Mouse (Mus musculus) thymus, adult 2 months (tissue): ENCODE results near the gene Odf3b. TPM values are rescaled to one million over a fixed set of nuclear protein-coding genes. Genes with fewer than 3 reads are reported as not detected.

Experiments used
- DNase-seq: peaks from one replicate; pipeline ENCODE4 v3.0.0; 2021
- H3K27ac ChIP-seq: fragments of 200-500 bp; 2 replicates; pipeline ENCODE4 v1.5.1; 2012; ENCODE audit warnings: low read length, control low read depth; ENCODE audit not compliant: control insufficient read depth, insufficient read depth
- H3K27me3 ChIP-seq: fragments of 200-500 bp; 2 replicates; pipeline ENCODE4 v1.6.1; 2012; ENCODE audit warnings: mild to moderate bottlenecking, low read length, moderate library complexity, mixed read lengths; ENCODE audit not compliant: control insufficient read depth, insufficient read depth
- H3K36me3 ChIP-seq: fragments of 200-500 bp; 2 replicates; pipeline ENCODE4 v1.6.1; 2012; ENCODE audit warnings: mild to moderate bottlenecking, low read length, moderate library complexity; ENCODE audit not compliant: control insufficient read depth, insufficient read depth
- H3K4me1 ChIP-seq: fragments of 200-500 bp; replicated peaks from 2 replicates; pipeline ENCODE4 v1.6.1; 2012; ENCODE audit warnings: low read length; ENCODE audit not compliant: control insufficient read depth, insufficient read depth
- H3K4me3 ChIP-seq: fragments of 200-500 bp; 2 replicates; pipeline ENCODE4 v1.5.1; 2012; ENCODE audit warnings: mild to moderate bottlenecking, low read length, control low read depth, moderate library complexity; ENCODE audit not compliant: control insufficient read depth, insufficient read depth
- CTCF ChIP-seq: fragments of 200-500 bp; IDR thresholded peaks from 2 replicates; pipeline ENCODE4 v1.5.1; 2012; ENCODE audit warnings: mild to moderate bottlenecking, control low read depth, low read length, moderate library complexity, borderline replicate concordance; ENCODE audit not compliant: control insufficient read depth, poor library complexity, insufficient read depth; ENCODE audit errors: extremely low read depth
- POLR2A ChIP-seq: fragments of 200-500 bp; IDR thresholded peaks from 2 replicates; pipeline ENCODE4 v1.6.1; 2012; ENCODE audit warnings: mild to moderate bottlenecking, low read length, control low read depth, moderate library complexity; ENCODE audit not compliant: control insufficient read depth, poor library complexity, insufficient read depth; ENCODE audit errors: extremely low read depth
- WGBS: fragments of 180-500 bp; shearing (Covaris S2); methylation state at CpG from one replicate; pipeline ENCODE4 v1.1.7; 2018; 5-methylcytosine and 5-hydroxymethylcytosine counted together
- polyA plus RNA-seq: library from polyadenylated mRNA; depleted of rRNA; stranded (reverse); fragments of >200 nt; gene quantifications from 2 replicates; pipeline ENCODE4 v1.2.3, GENCODE M21; 2012

Gene Odf3b
- polyA plus RNA-seq, 1 experiment: 21.9 TPM

DNA sequence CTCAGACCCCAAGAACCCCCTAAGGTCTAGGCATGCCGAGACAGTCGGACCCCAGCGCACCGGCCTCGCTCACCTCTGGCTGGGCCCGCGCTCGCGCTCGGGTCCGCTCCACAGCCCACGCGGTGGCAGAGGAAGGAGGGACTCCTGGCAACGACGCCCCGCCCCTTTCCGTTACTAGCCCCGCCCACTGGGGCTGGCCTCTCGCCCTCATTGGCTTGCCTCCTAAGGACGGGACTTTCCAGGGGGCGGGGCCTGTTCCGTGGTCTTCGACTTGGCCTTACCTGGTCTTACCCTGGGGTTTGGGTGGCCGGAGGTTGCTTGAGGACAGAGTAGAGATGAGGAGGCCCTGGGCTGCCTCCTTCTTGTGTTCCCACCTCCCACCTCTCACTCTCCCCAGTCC is 31.0 kb upstream of the Odf3b start, which contains the start of gene Syce3:
Gene Syce3 (minus strand): TSS at position 386 of the 400 bp plus-strand sequence.
- no peaks in the 10 kb centered on the region for H3K36me3 ChIP-seq
- DNase-seq: no peak
- H3K4me3 ChIP-seq: no peak within 1 kb of the TSS
- WGBS: 89% methylated on average over 24 of the region's 24 CpGs
- H3K27ac ChIP-seq: no peak within 1 kb of the TSS
- no peaks in the 10 kb centered on the region for H3K4me1 ChIP-seq
- TF ChIP-seq POLR2A (no peak), CTCF (no peak)
- H3K27me3 ChIP-seq: no peaks in the 10 kb centered on the region

DNA sequence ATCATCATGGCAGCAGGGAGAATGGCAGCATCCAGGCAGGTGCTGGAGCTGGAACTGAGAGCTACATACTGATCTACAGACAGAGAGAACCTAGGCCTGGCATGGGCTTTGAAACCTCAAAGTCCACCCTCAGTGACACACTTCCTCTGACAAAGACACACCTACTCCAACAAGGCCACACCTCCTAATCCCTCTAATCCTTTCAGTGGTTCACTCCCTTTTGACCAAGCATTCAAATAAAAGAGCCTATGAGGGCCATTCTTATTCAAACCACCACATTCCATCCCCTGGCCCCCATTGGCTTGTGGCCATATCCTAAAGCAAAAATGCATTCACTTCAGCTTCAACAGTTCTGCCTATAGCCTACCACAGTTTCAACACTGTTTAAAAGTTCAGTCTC is 27.6 kb upstream of the Odf3b start:
- DNase-seq: no peak
- no peaks in the 10 kb centered on the region for H3K27me3 ChIP-seq
- H3K4me3 ChIP-seq: no peak overlapping the region
- H3K36me3 ChIP-seq: no peaks in the 10 kb centered on the region
- no peaks in the 10 kb centered on the region for H3K4me1 ChIP-seq
- no peak for TF ChIP-seq CTCF
- TF ChIP-seq POLR2A: no peak
- H3K27ac ChIP-seq: no peak overlapping the region

DNA sequence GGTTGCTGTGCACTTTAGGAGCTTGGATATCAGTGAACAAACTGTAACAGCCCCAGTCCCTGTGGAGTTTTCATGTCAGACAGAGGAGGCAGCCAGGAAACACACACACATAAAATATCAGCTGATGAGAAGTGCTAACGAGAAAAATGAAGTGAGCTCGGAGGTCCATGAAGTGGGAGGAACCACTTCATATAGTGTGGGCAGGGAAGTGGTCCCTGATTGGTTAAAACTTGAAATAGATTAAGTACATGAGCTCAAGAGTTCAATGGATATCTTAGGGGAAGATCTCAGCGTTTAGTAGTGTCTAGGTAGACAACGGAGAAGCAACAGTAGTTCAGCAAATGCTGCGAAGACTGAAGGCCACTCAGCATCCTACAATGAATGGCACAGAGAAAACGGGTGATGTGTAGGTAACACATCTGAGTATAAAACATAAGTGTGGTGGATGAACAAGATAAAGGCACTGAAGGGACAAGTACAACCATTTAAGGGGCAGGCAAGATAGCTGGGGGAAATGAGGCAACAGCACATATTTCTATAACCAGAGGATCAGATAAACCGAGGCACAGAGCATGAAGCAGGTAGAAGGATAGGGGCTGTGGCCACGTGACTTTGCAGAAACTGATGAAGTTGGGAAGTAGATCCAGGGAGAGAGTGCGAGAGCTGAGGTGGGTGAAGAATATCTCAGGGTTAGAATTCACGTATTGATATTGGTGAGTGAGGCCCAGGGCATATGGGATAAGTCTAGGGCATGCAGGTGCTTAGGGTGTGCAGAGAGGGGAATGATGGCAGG is 25.9 kb upstream of the Odf3b start:
- Histone ChIP-seq H3K4me1 (no peaks in the 10 kb centered on the region), H3K27me3 (no peaks in the 10 kb centered on the region), H3K36me3 (no peaks in the 10 kb centered on the region), H3K4me3 (no peak overlapping the region), H3K27ac (no peak overlapping the region)
- 77% methylated on average over 10 of the region's 10 CpGs for WGBS
- TF ChIP-seq CTCF: no peak
- no peak for TF ChIP-seq POLR2A
- DNase-seq: no peak

DNA sequence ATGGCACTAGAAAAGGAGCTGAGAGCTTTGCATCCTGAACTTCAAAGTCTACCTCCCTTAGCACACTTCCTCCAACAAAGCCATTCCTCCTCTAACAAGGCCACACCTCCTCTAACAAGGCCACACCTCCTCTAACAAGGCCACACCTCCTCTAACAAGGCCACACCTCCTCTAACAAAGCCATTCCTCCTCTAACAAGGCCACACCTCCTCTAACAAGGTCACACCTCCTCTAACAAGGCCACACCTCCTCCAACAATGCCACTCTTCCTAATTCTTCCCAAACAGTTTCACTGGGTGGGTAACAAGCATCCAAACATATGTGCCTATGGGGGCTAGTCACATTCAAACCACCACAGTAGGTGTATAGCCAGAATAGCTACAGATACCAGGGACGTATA is 23.4 kb upstream of the Odf3b start:
- TF ChIP-seq POLR2A (no peak), CTCF (no peak)
- no peaks in the 10 kb centered on the region for H3K4me1 ChIP-seq
- no peak overlapping the region for H3K27ac ChIP-seq
- H3K36me3 ChIP-seq: no peaks in the 10 kb centered on the region
- DNase-seq: no peak
- H3K27me3 ChIP-seq: no peaks in the 10 kb centered on the region
- no peak overlapping the region for H3K4me3 ChIP-seq
- 95% methylated on average over 1 of the region's 1 CpGs for WGBS

GRCm38 (mm10) chr15:89399716-89400115 is 20.6 kb upstream of the Odf3b start:
- no peaks in the 10 kb centered on the region for H3K27me3 ChIP-seq
- TF ChIP-seq CTCF: no peak
- TF ChIP-seq POLR2A: no peak
- no peak overlapping the region for H3K4me3 ChIP-seq
- H3K4me1 ChIP-seq: no peaks in the 10 kb centered on the region
- no peaks in the 10 kb centered on the region for H3K36me3 ChIP-seq
- no peak for DNase-seq
- H3K27ac ChIP-seq: no peak overlapping the region
- WGBS: 83% methylated on average over 1 of the region's 1 CpGs

GRCm38 (mm10) chr15:89398146-89398545 is 19.1 kb upstream of the Odf3b start:
- WGBS: 99% methylated on average over 2 of the region's 2 CpGs
- TF ChIP-seq POLR2A (no peak), CTCF (no peak)
- Histone ChIP-seq H3K4me3 (no peak overlapping the region), H3K4me1 (no peaks in the 10 kb centered on the region), H3K27me3 (no peaks in the 10 kb centered on the region), H3K27ac (no peak overlapping the region), H3K36me3 (no peaks in the 10 kb centered on the region)
- no peak for DNase-seq

- Histone ChIP-seq H3K4me1 (no peaks in the 10 kb centered on the region), H3K36me3 (no peaks in the 10 kb centered on the region), H3K27me3 (no peaks in the 10 kb centered on the region), H3K27ac (no peak overlapping the region), H3K4me3 (no peak overlapping the region)
- no peak for DNase-seq
- 95% methylated on average over 4 of the region's 4 CpGs for WGBS
- TF ChIP-seq POLR2A (no peak), CTCF (no peak)
Measured at GRCm38 (mm10) chr15:89396883-89397282, 17.8 kb upstream of the Odf3b start.
